ENCODE assay signal across 9 mouse cellular contexts in the genomic region with DNA sequence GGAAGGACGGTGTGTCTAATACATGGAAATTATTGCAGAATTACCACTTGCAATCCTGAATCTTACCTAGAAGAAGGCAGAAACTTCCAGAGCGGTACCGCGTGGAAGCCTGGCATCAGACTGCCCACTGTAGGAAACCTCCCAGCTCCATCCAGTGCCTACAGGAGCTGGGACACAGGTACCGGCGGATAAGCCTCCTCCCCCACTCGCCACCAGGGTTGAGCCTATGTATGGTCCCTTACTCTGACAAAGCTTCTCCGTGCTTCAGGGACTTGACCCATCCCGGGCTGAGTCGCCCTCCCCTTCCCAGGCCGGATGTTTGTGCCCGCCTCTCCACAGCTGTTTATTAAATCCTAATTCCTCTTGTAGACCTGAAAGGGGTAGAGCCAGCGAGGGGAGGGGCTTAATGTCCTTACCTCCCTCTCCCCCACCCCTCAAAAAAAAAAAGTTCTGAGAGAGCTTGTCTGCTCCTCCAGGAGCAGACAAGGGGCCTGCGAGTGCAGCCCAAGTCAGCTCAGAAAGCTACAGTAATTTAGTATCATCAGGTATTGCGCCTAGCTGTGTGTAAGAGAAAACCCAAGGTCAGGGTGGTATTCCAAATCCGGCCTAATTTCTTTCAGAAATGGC. TPM values are rescaled to one million over a fixed set of nuclear protein-coding genes. Genes with fewer than 3 reads are reported as not detected.
DNase-seq lines count a peak whose midpoint lies in the region; ATAC-seq lines count a peak whose summit lies in the region.
"Had no signal": no experiment of that assay in that cellular context is flagged by ENCODE, and none has a peak within 500 bp of the region (broad histone marks: within the 10 kb centered on the region; RNA-seq: fewer than 3 reads in every experiment).

No protein-coding gene starts in this region.

- peaks cover 5 to 10% of the 10 kb centered on the region in 2 experiments; a peak in 3 of 4 replicates for H3K4me1 ChIP-seq in heart, embryonic 14.5 days (ENCODE audit: control insufficient read depth in 2 of 2, insufficient read depth in 2 of 2, low read length in 2 of 2)
- H3K4me1 ChIP-seq in stomach, embryonic 14.5 days (ENCODE audit: control insufficient read depth, insufficient read depth, low read length), result no peaks in the 10 kb centered on the region

- peak overlapping the region; percentile 43 to 44 for H3K4me3 ChIP-seq in heart, embryonic 14.5 days (ENCODE audit: control insufficient read depth in 1 of 2, insufficient read depth in 1 of 2, low read depth in 1 of 2, low read length in 2 of 2)
- peak overlapping the region; percentile 30 for H3K4me3 ChIP-seq in stomach, embryonic 14.5 days (ENCODE audit: low read depth, low read length)

- no peaks in the 10 kb centered on the region for H3K27me3 ChIP-seq in heart, embryonic 14.5 days (ENCODE audit: control insufficient read depth, insufficient read depth, low read length)
- H3K27me3 ChIP-seq in stomach, embryonic 14.5 days (ENCODE audit: control insufficient read depth, insufficient read depth, low read length), result no peaks in the 10 kb centered on the region

- no peaks in the 10 kb centered on the region for H3K9me3 ChIP-seq in heart, embryonic 14.5 days (ENCODE audit: control insufficient read depth, low read length)
- H3K9me3 ChIP-seq in stomach, embryonic 14.5 days (ENCODE audit: control insufficient read depth, low read depth, low read length), result no peaks in the 10 kb centered on the region

- ATAC-seq in heart, embryonic 14.5 days (ENCODE audit: insufficient number of reproducible peaks, insufficient read depth, low FRiP score, low read depth), result no peak
- peak; percentile 24; the same call in 1 of the 2 replicates for ATAC-seq in stomach, embryonic 14.5 days (ENCODE audit: insufficient number of reproducible peaks, insufficient read depth, low FRiP score, low read depth)

- 22% methylated on average over 16 of the region's 16 CpGs for WGBS in heart, embryonic 14.5 days
- WGBS in stomach, embryonic 14.5 days, result 27% methylated on average over 16 of the region's 16 CpGs

- peak overlapping the region; percentile 48 for H3K9ac ChIP-seq in heart, embryonic 14.5 days (ENCODE audit: low read length)
- H3K9ac ChIP-seq in stomach, embryonic 14.5 days (replicated peaks; ENCODE audit: low read depth, low read length), result no peak overlapping the region

- H3K4me2 ChIP-seq in heart, embryonic 14.5 days (ENCODE audit: low read length), result peak overlapping the region; percentile 91
- H3K4me2 ChIP-seq in stomach, embryonic 14.5 days (replicated peaks; ENCODE audit: low read depth, low read length), result peak overlapping the region; percentile 69

- no peaks in the 10 kb centered on the region for H3K36me3 ChIP-seq in heart, embryonic 14.5 days (ENCODE audit: control insufficient read depth, insufficient read depth, low read length)
- no peaks in the 10 kb centered on the region for H3K36me3 ChIP-seq in stomach, embryonic 14.5 days (ENCODE audit: control insufficient read depth, insufficient read depth, low read length)

- DNase-seq in retina, postnatal 1 day, result peak; percentile 34
- no peak for DNase-seq in retina, embryonic 14.5 days (ENCODE audit: low spot score)
- peak; percentile 22 to 56 for DNase-seq in lung, adult 18-20 months
- no peak for DNase-seq in T-cell, adult 2 months (ENCODE audit: low spot score)
- DNase-seq in thymus, adult 18-20 months, result no peak
- DNase-seq in frontal cortex, postnatal 10 days (ENCODE audit: low spot score in 2 of 2), result no peak

- no peak overlapping the region for H3K27ac ChIP-seq in heart, embryonic 14.5 days (replicated peaks in 1 of 2; ENCODE audit: control insufficient read depth in 1 of 2, insufficient read depth in 1 of 2, low read depth in 2 of 2, low read length in 2 of 2)
- no peak overlapping the region for H3K27ac ChIP-seq in stomach, embryonic 14.5 days (ENCODE audit: low read length)

RNA-seq across cellular contexts. Expression of a gene that starts 9.3 kb away (rescaled TPM):
- not detected in 2 replicates for polyA plus RNA-seq in heart, embryonic 14.5 days (2014; fragmentation: Nextera tagmentation; extraction: Ambion mirVana)
- 7.1 and 7.7 TPM in 2 replicates for polyA plus RNA-seq in stomach, embryonic 14.5 days (2014; fragmentation: Nextera tagmentation; extraction: Ambion mirVana)
- polyA plus RNA-seq: brain, embryonic 14.5 days had no signal

RNA-seq across cellular contexts. Expression of a gene that starts 30.7 kb away (rescaled TPM):
- 35.1 and 39.9 TPM in 2 replicates for polyA plus RNA-seq in heart, embryonic 14.5 days (2014; fragmentation: Nextera tagmentation; extraction: Ambion mirVana)
- polyA plus RNA-seq in stomach, embryonic 14.5 days (2014; fragmentation: Nextera tagmentation; extraction: Ambion mirVana), result 27.6 and 27.7 TPM in 2 replicates

RNA-seq across cellular contexts. Expression of a gene that starts 38.3 kb away (rescaled TPM):
- polyA plus RNA-seq in heart, embryonic 14.5 days (2014; fragmentation: Nextera tagmentation; extraction: Ambion mirVana), result 38.5 and 38.8 TPM in 2 replicates
- polyA plus RNA-seq in stomach, embryonic 14.5 days (2014; fragmentation: Nextera tagmentation; extraction: Ambion mirVana), result 51.8 and 54.6 TPM in 2 replicates

RNA-seq across cellular contexts. Expression of a gene that starts 57.2 kb away (rescaled TPM):
- 0.45 and 0.70 TPM in 2 replicates for polyA plus RNA-seq in heart, embryonic 14.5 days (2014; fragmentation: Nextera tagmentation; extraction: Ambion mirVana)
- polyA plus RNA-seq in stomach, embryonic 14.5 days (2014; fragmentation: Nextera tagmentation; extraction: Ambion mirVana), result 0.57 and 0.75 TPM in 2 replicates

Comparison
In these comparisons a context has a peak if more than half of its experiments do, and no peak if none do; other contexts are left out.
1. DNase-seq: peak in retina, postnatal 1 day (single experiment) and lung, adult 18-20 months (2 of 2); none in retina, embryonic 14.5 days (single experiment), T-cell, adult 2 months (single experiment), thymus, adult 18-20 months (0 of 2) and frontal cortex, postnatal 10 days (0 of 2).